Mouse (Mus musculus) gastrocnemius, postnatal 4 days (tissue): ENCODE measurements at regions not wholly inside any gene's neighbourhood (a gene's known extent, or its start where the extent isn't known, plus 50 kb on each side); places are given as distances from the start of the nearest gene placed in this dataset. TPM values are rescaled to one million over a fixed set of nuclear protein-coding genes. Genes with fewer than 3 reads are reported as not detected.
A peak's percentile ranks its signal among the peaks of the same experiment; 100 is the strongest.

ENCODE experiments used
- DNase-seq, 2 experiments: peaks; one replicate each; pipeline ENCODE4 v3.0.0; 2021 to 2022; ENCODE audit warnings: low spot score in 2 of 2, mixed read lengths in 2 of 2
- microRNA-seq: library from miRNA; unstranded; fragments of <30 nt; microRNA quantifications from one replicate; pipeline ENCODE4 v1.2.0, GENCODE M21; 2021

DNA sequence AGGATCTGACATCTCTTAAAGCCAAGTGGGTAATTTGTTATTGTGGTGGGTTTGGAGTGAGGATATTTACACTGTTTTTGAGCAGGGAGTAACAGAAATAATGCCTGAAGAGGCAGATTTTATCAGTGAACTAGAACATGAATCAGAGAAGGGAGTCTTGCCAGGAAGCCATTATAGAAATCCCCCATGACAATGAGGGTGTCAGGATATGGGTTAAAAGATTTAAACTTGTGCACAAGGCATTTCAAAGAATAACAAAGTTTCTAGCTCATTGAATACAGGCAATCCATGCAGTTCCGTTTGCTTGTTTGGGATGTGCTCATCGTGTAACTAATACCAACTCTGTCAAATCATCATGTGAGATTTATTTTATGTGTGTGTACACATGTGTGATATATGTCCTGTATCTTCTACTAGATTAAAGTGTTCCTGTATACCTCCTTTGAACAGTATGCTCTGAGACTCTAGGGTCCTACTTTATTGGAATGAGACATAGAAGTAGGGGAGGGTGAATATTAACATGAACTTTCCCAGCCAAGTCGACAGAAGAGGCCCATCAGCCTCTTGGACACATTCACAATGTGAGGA is 134.0 kb upstream of the Cxxc4 start:
- DNase-seq, result no peak

DNA sequence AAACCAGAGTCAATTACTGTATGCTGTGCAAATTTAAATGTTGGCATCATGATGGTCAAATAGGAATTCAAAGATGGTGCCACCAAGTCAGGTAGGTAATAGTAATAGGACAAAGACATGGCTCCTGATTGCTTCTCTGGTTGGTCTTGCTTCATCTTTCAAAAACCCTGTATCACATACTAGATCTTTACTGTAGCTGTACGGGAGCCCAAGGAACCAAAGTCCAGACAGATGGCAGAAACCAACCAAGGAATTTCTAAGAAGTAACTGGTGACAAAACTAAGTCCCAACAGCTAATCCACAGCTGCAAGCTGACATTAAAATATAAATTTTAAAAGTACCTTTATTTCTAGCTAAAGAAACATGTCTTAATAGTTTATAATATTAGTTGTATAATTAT is 131.7 kb upstream of the Cxxc4 start:
- no peak for DNase-seq

DNA sequence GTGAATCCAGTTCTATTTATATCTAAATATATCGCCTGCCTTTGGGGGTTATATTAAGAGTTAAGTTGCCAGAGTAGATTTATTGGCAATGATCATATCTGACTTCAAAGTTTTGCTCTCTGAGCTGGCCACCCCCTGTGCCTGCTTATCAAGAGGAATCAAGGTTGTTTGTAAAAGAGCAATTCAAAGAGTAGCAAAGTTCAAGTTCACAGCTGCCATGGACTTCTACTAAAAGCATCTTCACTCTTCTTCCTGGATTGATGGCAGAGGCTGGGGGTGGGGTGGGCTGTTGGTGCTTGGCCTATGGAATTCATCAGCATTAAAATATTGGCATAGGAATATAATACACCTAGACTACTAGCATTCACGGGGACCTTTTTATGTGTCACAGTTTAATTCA is 131.2 kb upstream of the Cxxc4 start:
- no peak for DNase-seq

DNA sequence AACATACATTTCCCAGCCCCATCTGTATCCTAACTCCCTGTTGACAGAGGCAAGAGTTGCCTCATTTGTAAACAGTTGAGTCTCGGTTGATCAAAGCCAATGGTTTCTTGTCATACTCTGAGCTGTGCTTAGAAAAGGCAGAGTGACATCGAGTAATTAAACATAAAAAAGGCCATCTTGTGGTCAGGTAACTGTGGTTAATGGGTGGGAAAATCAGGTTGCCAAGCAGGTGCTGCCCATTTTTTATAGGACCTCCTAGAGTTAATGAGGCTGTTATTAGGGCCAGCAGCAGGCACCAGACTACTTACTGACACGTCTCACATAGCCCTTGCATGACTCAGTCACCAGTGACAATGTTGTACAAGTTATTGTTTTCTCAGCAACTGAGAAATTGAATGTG is 130.7 kb upstream of the Cxxc4 start:
- no peak for DNase-seq

DNA sequence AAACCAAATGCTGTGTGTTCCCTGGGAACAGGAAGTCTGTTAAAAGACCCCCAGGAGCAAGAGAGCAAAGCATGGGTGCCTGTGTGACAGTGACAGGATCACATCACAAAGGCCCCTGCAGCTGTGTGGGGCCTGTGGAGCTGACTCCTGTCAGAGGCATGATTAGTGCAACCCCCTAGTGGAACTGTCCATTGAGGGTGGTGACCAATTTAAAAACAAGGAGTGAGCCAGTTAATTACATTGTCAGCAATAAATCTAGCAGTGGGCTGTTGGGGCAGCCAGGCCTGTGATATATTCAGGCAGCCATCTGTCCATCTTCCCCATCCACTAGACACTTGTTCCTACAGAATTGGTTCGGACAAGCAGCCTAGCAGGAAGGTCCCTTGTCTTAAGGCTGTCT is 121.8 kb upstream of the Cxxc4 start:
- no peak for DNase-seq

DNA sequence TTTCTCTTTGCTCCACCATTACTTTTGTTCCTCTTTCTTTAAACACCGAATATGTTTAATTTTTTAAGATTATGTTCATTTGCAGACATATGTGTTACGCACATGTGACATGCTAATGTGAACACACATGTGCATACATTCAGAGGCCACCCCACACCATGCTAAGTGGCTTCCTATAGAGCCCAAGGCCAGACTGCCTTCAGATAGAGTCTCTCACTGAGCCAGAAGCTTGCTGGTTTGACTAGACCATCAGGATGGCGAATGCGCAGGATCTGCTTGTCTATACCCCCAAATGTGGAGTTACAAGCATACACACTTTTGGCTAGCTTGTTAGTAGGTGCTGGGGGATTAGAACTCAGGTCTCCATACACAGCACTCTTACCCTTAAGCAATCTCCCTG is 121.3 kb upstream of the Cxxc4 start:
- DNase-seq, result no peak

DNA sequence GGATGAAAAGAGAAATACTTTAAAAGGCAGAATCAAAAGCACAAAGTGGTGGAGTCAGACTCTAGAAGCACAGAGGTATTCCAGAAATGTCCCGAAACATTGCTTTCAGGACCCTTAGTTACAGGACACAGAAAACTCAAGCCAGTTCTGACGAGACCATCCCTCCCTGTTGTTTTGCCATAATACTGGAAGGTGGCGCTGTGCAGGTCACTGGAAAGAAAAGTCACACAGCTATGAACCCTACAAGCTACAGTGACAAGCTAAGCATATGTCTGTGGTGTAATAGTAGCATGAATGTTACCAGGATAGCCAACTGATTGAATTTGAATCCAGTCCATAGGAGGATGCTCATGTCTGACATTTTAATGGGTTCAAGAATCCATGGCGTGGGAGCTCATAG is 117.4 kb upstream of the Cxxc4 start:
- no peak for DNase-seq

DNA sequence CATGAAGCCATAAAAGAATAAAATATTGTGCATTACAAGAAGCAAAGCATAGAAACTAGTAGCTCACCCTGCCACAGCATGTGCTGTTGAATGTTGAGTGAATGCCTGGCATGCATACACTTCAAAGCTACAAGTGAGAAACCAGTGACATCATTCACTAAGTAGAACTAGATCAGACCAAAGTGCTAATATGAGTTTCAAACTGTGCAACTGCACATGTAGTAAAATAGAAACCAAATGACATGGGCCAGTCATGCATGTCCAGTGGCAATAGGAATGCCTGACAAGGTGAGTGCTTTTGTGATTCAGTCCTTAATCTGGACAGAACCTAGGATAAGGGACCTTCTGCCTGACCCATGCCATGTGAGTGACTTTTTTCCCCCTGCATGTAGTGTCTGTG is 111.3 kb upstream of the Cxxc4 start:
- no peak for DNase-seq

DNA sequence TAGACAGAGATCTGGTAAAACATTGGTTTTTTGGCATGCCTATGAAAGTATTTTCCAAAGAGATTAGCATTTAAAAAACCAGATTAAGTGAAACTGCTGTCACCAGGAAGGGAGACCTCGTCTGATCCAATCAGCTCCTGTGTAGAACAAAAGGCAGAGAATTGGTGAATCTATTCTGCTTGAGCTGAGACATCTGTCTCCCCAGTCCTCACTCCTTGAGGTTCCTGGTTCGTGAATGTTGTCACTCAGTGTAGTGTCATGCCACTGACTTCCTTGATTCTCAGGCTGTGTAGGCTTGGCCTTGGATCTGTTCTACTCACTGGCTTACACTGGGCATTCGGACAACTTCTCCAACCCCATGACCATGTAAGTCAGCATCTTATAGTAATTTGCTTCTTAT is 105.9 kb upstream of the Cxxc4 start:
- DNase-seq, result no peak

DNA sequence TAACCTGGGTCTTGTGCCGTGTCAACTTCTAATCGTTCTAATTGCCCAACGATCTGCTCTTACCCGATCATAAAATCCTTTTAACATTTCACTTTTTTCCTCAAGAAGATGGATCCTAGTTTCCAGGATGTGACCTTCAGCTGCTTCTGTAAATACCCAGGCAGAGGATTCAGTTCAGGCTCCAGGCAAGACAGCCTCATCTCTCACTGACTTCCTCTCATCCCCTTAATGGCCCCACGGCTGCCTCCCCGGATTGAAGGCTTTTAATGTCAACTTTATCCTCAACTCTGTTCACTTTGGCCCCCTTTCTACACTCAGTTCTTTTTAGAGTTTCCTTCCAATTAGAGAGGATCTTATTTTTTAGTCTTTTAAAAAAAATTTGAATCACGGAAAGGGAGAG is 91.0 kb upstream of the Cxxc4 start:
- DNase-seq, result no peak

DNA sequence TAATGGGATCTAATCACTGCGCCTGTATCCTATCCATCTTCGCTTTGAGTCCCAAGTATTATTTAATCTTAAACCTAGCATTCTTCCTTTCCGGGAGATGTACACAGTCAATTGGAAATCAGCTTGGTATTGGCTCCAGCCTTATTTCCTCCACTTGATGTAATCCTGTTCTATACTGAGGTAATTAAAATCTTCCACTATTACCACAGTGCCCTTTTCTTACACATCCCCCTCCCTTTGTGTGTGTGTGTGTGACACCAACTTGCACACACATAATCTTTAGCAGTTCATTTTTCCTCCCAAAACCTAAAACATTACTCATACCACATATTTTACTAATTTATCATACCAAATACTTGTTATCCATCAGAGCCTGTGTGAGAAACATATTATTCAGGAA is 90.3 kb upstream of the Cxxc4 start:
- no peak for DNase-seq

DNA sequence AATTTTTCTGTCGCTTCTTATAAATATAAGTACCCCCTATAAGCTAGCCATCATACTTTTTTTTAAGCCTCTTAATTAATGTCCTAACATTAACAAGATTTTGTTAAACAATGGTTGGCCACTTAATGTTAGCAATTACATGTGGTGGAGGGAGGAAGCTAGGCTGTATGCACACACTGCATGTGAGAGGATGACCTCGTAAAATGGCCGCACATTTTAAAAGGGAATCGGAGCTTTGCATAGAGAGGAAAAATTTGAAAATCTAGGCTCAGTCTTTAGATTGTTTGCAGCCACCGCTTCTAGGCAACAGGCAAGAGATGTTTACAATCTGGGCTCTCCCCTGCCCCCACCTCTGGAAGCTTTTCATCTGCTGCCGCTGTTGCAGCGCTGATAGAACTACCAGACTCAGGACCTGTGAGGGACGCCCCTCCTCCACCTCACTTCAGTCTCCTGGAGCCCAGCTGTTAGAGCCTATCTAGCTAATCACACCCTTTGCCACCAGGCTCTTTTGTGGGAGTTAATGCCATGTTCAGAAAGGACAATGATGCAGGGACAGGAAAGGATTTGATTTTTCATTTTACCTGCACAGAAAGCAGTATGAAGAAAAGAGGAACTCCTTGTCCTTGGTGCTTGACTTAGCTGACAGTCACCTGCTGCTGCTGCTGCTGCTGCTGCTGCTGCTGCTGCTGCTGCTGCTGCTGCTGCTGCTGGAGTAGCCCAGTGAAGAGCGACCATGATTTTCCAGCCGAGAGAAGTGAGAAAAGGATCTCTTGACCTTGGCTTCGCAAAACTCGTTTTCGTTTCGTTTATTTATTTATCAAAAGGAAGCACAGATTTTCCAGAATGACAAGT is 89.7 kb upstream of the Cxxc4 start:
- peak in 1 of 2 experiments; percentile 16 for DNase-seq

DNA sequence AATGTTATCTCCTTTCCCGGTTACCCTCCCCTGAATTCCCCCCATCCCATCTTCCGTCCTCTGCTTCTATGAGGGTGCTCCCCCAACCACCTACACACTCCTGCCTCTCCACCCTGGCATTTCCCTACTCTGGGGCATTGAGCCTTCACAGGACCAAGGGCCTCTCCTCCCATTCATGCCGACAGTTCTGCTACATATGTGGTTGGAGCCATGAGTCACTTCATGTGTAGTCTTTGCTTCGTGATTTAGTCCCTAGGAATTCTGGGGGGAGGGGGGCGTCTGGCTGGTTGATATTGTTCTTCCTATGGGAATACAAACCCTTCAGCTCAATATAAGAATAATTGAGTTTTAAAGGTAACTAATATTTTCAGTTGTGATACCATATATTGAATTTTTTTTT is 74.0 kb upstream of the Cxxc4 start:
- DNase-seq, result no peak

DNA sequence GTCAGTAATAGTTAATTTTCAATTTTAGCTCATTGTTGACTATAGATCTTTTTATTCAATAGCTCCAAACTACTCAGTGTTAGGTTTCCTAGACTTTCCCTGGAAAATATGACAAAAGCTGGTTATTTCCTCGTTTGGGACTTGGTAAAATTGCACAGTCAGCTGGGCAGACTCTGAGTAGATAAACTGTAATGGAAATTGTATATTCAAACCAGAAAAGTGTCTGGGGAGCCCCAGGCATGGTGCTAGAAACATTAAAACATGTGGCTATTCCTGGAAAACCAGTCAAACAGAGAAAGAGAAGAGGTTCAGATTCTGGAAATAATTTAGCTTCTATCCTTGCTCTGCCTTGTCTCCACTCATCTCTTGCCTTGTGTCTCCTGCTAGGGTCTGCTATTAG is 66.4 kb upstream of the Cxxc4 start:
- DNase-seq, result no peak

DNA sequence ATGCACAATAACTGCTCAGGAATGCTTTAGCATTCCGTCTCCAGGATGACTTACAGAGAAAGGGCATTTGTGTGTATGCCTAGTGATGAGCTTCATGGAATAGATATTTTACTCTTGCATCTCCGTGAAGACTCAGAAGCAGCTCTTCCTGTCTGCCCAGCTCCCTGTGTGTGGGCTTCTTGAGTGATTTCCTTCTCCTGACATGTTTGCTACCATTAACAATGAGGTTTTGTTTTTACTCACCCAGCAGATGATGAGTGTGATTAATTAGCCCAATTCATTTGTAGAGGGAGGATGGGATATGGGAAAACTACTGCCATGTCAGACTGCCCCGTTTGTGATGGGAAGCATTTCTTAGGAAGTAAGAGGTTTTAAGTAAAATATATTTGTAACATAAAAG is 63.9 kb upstream of the Cxxc4 start:
- no peak for DNase-seq

DNA sequence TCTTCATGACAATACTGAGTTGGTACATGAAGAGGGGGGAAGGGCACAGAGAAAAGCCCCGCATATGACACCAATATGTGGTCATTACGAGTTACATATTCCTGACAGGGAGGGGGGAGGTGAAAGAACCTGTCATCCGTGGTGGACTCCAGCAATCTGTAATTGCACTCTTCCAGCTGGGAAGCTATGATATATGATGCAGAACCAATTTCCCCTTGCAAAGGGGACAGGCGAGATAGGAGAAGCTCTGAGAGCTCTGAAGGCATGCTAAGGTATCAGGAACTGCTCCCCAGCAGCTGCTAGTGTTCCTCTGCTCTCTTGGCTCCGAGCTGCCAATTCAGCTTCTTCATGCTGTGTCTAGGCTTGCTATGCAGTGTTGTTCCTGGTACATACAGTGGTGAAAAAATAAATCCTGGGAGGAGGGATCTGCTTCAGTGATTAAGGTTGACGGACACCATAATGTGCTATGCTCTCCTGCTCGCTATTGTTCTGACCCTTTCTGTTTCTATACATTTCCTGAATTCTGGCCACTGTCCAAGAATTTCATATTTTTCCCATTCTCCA is 57.7 kb upstream of the Cxxc4 start:
- DNase-seq, result no peak

DNA sequence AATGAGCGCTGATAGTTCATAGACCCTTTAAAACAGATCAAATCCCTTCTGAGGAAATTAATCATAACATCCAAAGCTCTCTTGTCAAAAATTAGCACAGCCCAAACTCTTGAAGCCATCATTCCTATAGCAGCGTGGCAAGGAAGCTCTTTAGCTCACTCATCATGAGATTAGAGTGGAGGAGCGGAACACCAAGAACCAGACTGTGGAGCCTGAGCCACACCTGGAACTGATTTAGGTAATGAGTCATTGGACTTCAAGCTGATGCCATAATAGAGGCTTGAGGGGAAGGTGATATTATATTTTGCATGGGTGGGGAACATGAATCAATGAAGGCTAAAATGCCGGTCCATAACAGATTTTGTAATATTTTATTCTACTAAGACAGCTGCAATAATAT is 52.2 kb upstream of the Cxxc4 start:
- no peak for DNase-seq

Small RNA genes lying in the stretch of these regions (microRNA-seq; reads per million reads assigned to microRNA genes)
- gene Gm44361, result not detected
